Mouse (Mus musculus): ENCODE measurements at regions not wholly inside any gene's neighbourhood (a gene's known extent, or its start where the extent isn't known, plus 50 kb on each side); places are given as distances from the start of the nearest gene placed in this dataset.

GRCm38 (mm10) chr3:150752787-150753186 lies 684.9 kb upstream of the Adgrl4 start:
- no peaks in the 10 kb centered on the region for H3K4me1 ChIP-seq (replicated peaks; ENCODE audit: control insufficient read depth, insufficient read depth, low read length)
- no peak overlapping the region for H3K4me2 ChIP-seq (ENCODE audit: low read depth, low read length)
- H3K9ac ChIP-seq (ENCODE audit: low read length) = no peak overlapping the region
- no peaks in the 10 kb centered on the region for H3K27me3 ChIP-seq (ENCODE audit: control insufficient read depth, insufficient read depth, low read depth, low read length)
- H3K4me3 ChIP-seq (ENCODE audit: low read length) = no peak overlapping the region
- H3K36me3 ChIP-seq (ENCODE audit: control insufficient read depth, insufficient read depth, low read length) = no peaks in the 10 kb centered on the region
- no peak for ATAC-seq (ENCODE audit: low read depth)
- no peaks in the 10 kb centered on the region for H3K9me3 ChIP-seq (ENCODE audit: control insufficient read depth, low read length)
- no peak overlapping the region for H3K27ac ChIP-seq (ENCODE audit: low read length)
- 93% methylated on average over 1 of the region's 1 CpGs for WGBS

- no peaks in the 10 kb centered on the region for H3K9me3 ChIP-seq (ENCODE audit: control insufficient read depth, low read length)
- no peak overlapping the region for H3K4me2 ChIP-seq (ENCODE audit: low read depth, low read length)
- no peaks in the 10 kb centered on the region for H3K4me1 ChIP-seq (replicated peaks; ENCODE audit: control insufficient read depth, insufficient read depth, low read length)
- no peaks in the 10 kb centered on the region for H3K27me3 ChIP-seq (ENCODE audit: control insufficient read depth, insufficient read depth, low read depth, low read length)
- no peak overlapping the region for H3K27ac ChIP-seq (ENCODE audit: low read length)
- WGBS = 50% methylated on average over 1 of the region's 1 CpGs
- no peak for ATAC-seq (ENCODE audit: low read depth)
- no peak overlapping the region for H3K9ac ChIP-seq (ENCODE audit: low read length)
- H3K36me3 ChIP-seq (ENCODE audit: control insufficient read depth, insufficient read depth, low read length) = no peaks in the 10 kb centered on the region
- no peak overlapping the region for H3K4me3 ChIP-seq (ENCODE audit: low read length)
Observed at GRCm38 (mm10) chr3:150759854-150760253, 677.8 kb upstream of the Adgrl4 start.

GRCm38 (mm10) chr3:150784576-150784975 lies 653.1 kb upstream of the Adgrl4 start:
- no peak for ATAC-seq (ENCODE audit: low read depth)
- Histone ChIP-seq H3K4me3 (ENCODE audit: low read length) (no peak overlapping the region), H3K9me3 (ENCODE audit: control insufficient read depth, low read length) (no peaks in the 10 kb centered on the region), H3K36me3 (ENCODE audit: control insufficient read depth, insufficient read depth, low read length) (no peaks in the 10 kb centered on the region), H3K4me1 (replicated peaks; ENCODE audit: control insufficient read depth, insufficient read depth, low read length) (no peaks in the 10 kb centered on the region), H3K27me3 (ENCODE audit: control insufficient read depth, insufficient read depth, low read depth, low read length) (no peaks in the 10 kb centered on the region), H3K4me2 (ENCODE audit: low read depth, low read length) (no peak overlapping the region), H3K27ac (ENCODE audit: low read length) (no peak overlapping the region), H3K9ac (ENCODE audit: low read length) (no peak overlapping the region)
- 67% methylated on average over 3 of the region's 3 CpGs for WGBS

GRCm38 (mm10) chr3:150817807-150818206 lies 619.9 kb upstream of the Adgrl4 start:
- no peak overlapping the region for H3K27ac ChIP-seq (ENCODE audit: low read length)
- no peak for ATAC-seq (ENCODE audit: low read depth)
- H3K4me2 ChIP-seq (ENCODE audit: low read depth, low read length) = no peak overlapping the region
- H3K4me1 ChIP-seq (replicated peaks; ENCODE audit: control insufficient read depth, insufficient read depth, low read length) = no peaks in the 10 kb centered on the region
- H3K9ac ChIP-seq (ENCODE audit: low read length) = no peak overlapping the region
- H3K27me3 ChIP-seq (ENCODE audit: control insufficient read depth, insufficient read depth, low read depth, low read length) = no peaks in the 10 kb centered on the region
- H3K36me3 ChIP-seq (ENCODE audit: control insufficient read depth, insufficient read depth, low read length) = no peaks in the 10 kb centered on the region
- no peaks in the 10 kb centered on the region for H3K9me3 ChIP-seq (ENCODE audit: control insufficient read depth, low read length)
- H3K4me3 ChIP-seq (ENCODE audit: low read length) = no peak overlapping the region

GRCm38 (mm10) chr3:150819369-150819768 lies 618.3 kb upstream of the Adgrl4 start:
- H3K9me3 ChIP-seq (ENCODE audit: control insufficient read depth, low read length) = no peaks in the 10 kb centered on the region
- no peaks in the 10 kb centered on the region for H3K4me1 ChIP-seq (replicated peaks; ENCODE audit: control insufficient read depth, insufficient read depth, low read length)
- no peaks in the 10 kb centered on the region for H3K27me3 ChIP-seq (ENCODE audit: control insufficient read depth, insufficient read depth, low read depth, low read length)
- no peak for ATAC-seq (ENCODE audit: low read depth)
- H3K27ac ChIP-seq (ENCODE audit: low read length) = no peak overlapping the region
- no peak overlapping the region for H3K4me2 ChIP-seq (ENCODE audit: low read depth, low read length)
- 64% methylated on average over 4 of the region's 4 CpGs for whole genome bisulfite sequencing
- no peak overlapping the region for H3K4me3 ChIP-seq (ENCODE audit: low read length)
- H3K9ac ChIP-seq (ENCODE audit: low read length) = no peak overlapping the region
- no peaks in the 10 kb centered on the region for H3K36me3 ChIP-seq (ENCODE audit: control insufficient read depth, insufficient read depth, low read length)

- Histone ChIP-seq H3K9ac (ENCODE audit: low read length) (no peak overlapping the region), H3K36me3 (ENCODE audit: control insufficient read depth, insufficient read depth, low read length) (no peaks in the 10 kb centered on the region), H3K4me2 (ENCODE audit: low read depth, low read length) (no peak overlapping the region), H3K4me3 (ENCODE audit: low read length) (no peak overlapping the region), H3K27ac (ENCODE audit: low read length) (no peak overlapping the region), H3K4me1 (replicated peaks; ENCODE audit: control insufficient read depth, insufficient read depth, low read length) (no peaks in the 10 kb centered on the region), H3K27me3 (ENCODE audit: control insufficient read depth, insufficient read depth, low read depth, low read length) (no peaks in the 10 kb centered on the region), H3K9me3 (ENCODE audit: control insufficient read depth, low read length) (no peaks in the 10 kb centered on the region)
- 57% methylated on average over 5 of the region's 5 CpGs for WGBS
- ATAC-seq (ENCODE audit: low read depth) = no peak
Observed at GRCm38 (mm10) chr3:150820039-150820438, 617.6 kb upstream of the Adgrl4 start.

- no peaks in the 10 kb centered on the region for H3K36me3 ChIP-seq (ENCODE audit: control insufficient read depth, insufficient read depth, low read length)
- H3K27ac ChIP-seq (ENCODE audit: low read length) = no peak overlapping the region
- ATAC-seq (ENCODE audit: low read depth) = no peak
- H3K27me3 ChIP-seq (ENCODE audit: control insufficient read depth, insufficient read depth, low read depth, low read length) = no peaks in the 10 kb centered on the region
- no peak overlapping the region for H3K9ac ChIP-seq (ENCODE audit: low read length)
- no peaks in the 10 kb centered on the region for H3K4me1 ChIP-seq (replicated peaks; ENCODE audit: control insufficient read depth, insufficient read depth, low read length)
- H3K9me3 ChIP-seq (ENCODE audit: control insufficient read depth, low read length) = no peaks in the 10 kb centered on the region
- H3K4me3 ChIP-seq (ENCODE audit: low read length) = no peak overlapping the region
- 87% methylated on average over 2 of the region's 2 CpGs for whole genome bisulfite sequencing
- H3K4me2 ChIP-seq (ENCODE audit: low read depth, low read length) = no peak overlapping the region
Observed at GRCm38 (mm10) chr3:150846029-150846428, 591.7 kb upstream of the Adgrl4 start.

- H3K4me1 ChIP-seq (replicated peaks; ENCODE audit: control insufficient read depth, insufficient read depth, low read length) = no peaks in the 10 kb centered on the region
- H3K4me2 ChIP-seq (ENCODE audit: low read depth, low read length) = no peak overlapping the region
- no peaks in the 10 kb centered on the region for H3K27me3 ChIP-seq (ENCODE audit: control insufficient read depth, insufficient read depth, low read depth, low read length)
- no peak overlapping the region for H3K4me3 ChIP-seq (ENCODE audit: low read length)
- 67% methylated on average over 4 of the region's 4 CpGs for WGBS
- H3K9me3 ChIP-seq (ENCODE audit: control insufficient read depth, low read length) = no peaks in the 10 kb centered on the region
- no peak for ATAC-seq (ENCODE audit: low read depth)
- H3K27ac ChIP-seq (ENCODE audit: low read length) = no peak overlapping the region
- no peaks in the 10 kb centered on the region for H3K36me3 ChIP-seq (ENCODE audit: control insufficient read depth, insufficient read depth, low read length)
- H3K9ac ChIP-seq (ENCODE audit: low read length) = no peak overlapping the region
Observed at GRCm38 (mm10) chr3:150852107-150852506, 585.6 kb upstream of the Adgrl4 start.

GRCm38 (mm10) chr3:150896668-150897067 lies 541.0 kb upstream of the Adgrl4 start:
- no peak for ATAC-seq (ENCODE audit: low read depth)
- Histone ChIP-seq H3K4me2 (ENCODE audit: low read depth, low read length) (no peak overlapping the region), H3K4me1 (replicated peaks; ENCODE audit: control insufficient read depth, insufficient read depth, low read length) (no peaks in the 10 kb centered on the region), H3K27me3 (ENCODE audit: control insufficient read depth, insufficient read depth, low read depth, low read length) (no peaks in the 10 kb centered on the region), H3K9me3 (ENCODE audit: control insufficient read depth, low read length) (no peaks in the 10 kb centered on the region), H3K9ac (ENCODE audit: low read length) (no peak overlapping the region), H3K27ac (ENCODE audit: low read length) (no peak overlapping the region), H3K4me3 (ENCODE audit: low read length) (no peak overlapping the region), H3K36me3 (ENCODE audit: control insufficient read depth, insufficient read depth, low read length) (no peaks in the 10 kb centered on the region)
- 44% methylated on average over 2 of the region's 2 CpGs for WGBS

GRCm38 (mm10) chr3:150910091-150910490 lies 527.6 kb upstream of the Adgrl4 start:
- H3K27me3 ChIP-seq (ENCODE audit: control insufficient read depth, insufficient read depth, low read depth, low read length) = no peaks in the 10 kb centered on the region
- H3K36me3 ChIP-seq (ENCODE audit: control insufficient read depth, insufficient read depth, low read length) = no peaks in the 10 kb centered on the region
- no peak overlapping the region for H3K9ac ChIP-seq (ENCODE audit: low read length)
- H3K27ac ChIP-seq (ENCODE audit: low read length) = no peak overlapping the region
- whole genome bisulfite sequencing = 31% methylated on average over 2 of the region's 2 CpGs
- no peaks in the 10 kb centered on the region for H3K4me1 ChIP-seq (replicated peaks; ENCODE audit: control insufficient read depth, insufficient read depth, low read length)
- peak; percentile 66; the same call in 1 of the 2 replicates for ATAC-seq (ENCODE audit: low read depth)
- H3K4me3 ChIP-seq (ENCODE audit: low read length) = no peak overlapping the region
- no peak overlapping the region for H3K4me2 ChIP-seq (ENCODE audit: low read depth, low read length)
- H3K9me3 ChIP-seq (ENCODE audit: control insufficient read depth, low read length) = no peaks in the 10 kb centered on the region

All from lung, embryonic 16.5 days (tissue).